Mouse (Mus musculus) olfactory bulb, adult 2 months (tissue): ENCODE data around the gene Sntn. TPM values are rescaled to one million over a fixed set of nuclear protein-coding genes. Genes with fewer than 3 reads are reported as not detected.

Experiments
- H3K27ac ChIP-seq: fragments of 200-500 bp; 2 replicates; pipeline ENCODE4 v1.5.1; 2012; ENCODE audit warnings: low read depth, low read length; ENCODE audit not compliant: insufficient read depth
- H3K4me1 ChIP-seq: fragments of 200-500 bp; 2 replicates; pipeline ENCODE4 v1.6.1; 2012; ENCODE audit warnings: low read length; ENCODE audit not compliant: control insufficient read depth, insufficient read depth
- H3K4me3 ChIP-seq: fragments of 200-500 bp; 2 replicates; pipeline ENCODE4 v1.5.1; 2012; ENCODE audit warnings: mild to moderate bottlenecking, low read depth, low read length, moderate library complexity; ENCODE audit not compliant: insufficient read depth
- CTCF ChIP-seq: fragments of 200-500 bp; IDR thresholded peaks from 2 replicates; pipeline ENCODE4 v1.5.1; 2012; ENCODE audit warnings: low read depth, mild to moderate bottlenecking, low read length, moderate library complexity; ENCODE audit not compliant: insufficient read depth
- POLR2A ChIP-seq: fragments of 200-500 bp; IDR thresholded peaks from 2 replicates; pipeline ENCODE4 v1.6.1; 2012; ENCODE audit warnings: mild to moderate bottlenecking, low read depth, low read length, moderate library complexity; ENCODE audit not compliant: insufficient read depth
- WGBS: fragments of 180-500 bp; shearing (Covaris S2); methylation state at CpG from one replicate; pipeline ENCODE4 v1.1.7; 2018; 5-methylcytosine and 5-hydroxymethylcytosine counted together
- polyA plus RNA-seq: library from polyadenylated mRNA; stranded (reverse); fragments of >200 nt; gene quantifications from 2 replicates; pipeline ENCODE4 v1.2.4, GENCODE M21; 2012; ENCODE audit warnings: low replicate concordance; ENCODE audit not compliant: missing spikeins, insufficient read depth, insufficient read length

Gene Sntn
- not detected in 2 replicates for polyA plus RNA-seq

DNA sequence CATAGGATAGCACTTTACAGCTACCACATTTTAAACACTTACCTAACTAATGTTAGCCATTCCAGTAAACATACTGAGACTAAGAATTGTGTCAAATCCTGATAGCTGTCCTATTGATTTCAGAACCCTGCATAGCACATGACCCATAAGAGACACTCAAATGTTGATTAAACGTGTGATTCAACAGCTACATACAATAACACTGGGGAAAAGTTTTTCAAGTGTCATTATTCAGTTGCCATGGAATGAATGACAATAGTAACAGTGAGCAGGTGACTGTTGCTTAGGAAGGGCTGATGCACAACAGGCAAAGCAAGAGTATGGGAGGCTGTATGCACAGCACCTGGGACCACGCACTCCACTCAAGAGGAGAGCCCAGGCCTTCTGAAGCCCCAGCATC lies at the start of gene Sntn:
TSS of gene Sntn (plus strand) at position 301 of the 400 bp plus-strand sequence.
- WGBS = 95% methylated on average over 2 of the region's 2 CpGs
- TF ChIP-seq CTCF = no peak
- TF ChIP-seq POLR2A = no peak
- Histone ChIP-seq H3K27ac (no peak within 1 kb of the TSS), H3K4me3 (no peak within 1 kb of the TSS), H3K4me1 (no peaks in the 10 kb centered on the region)

DNA sequence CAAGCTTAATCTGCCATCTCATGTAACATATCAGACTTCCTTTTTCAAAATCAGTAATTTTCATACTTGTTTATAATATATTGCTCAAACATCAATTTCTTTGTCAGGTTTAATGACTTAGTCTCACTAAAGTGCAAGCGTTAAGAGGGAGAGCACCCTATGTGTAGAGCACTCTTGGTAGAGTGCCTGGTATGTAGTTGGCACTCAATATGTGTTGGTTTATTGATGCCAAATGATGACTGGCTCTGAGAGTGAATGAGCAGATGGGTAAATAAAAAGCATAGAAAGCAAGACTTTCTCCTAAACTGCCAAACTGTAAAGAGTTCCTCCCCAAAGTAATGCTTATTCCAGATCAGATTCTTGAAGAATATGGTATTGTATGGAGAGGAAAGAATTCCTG lies 20.8 kb upstream of the Sntn start:
- Histone ChIP-seq H3K27ac (no peak overlapping the region), H3K4me3 (no peak overlapping the region), H3K4me1 (no peaks in the 10 kb centered on the region)
- TF ChIP-seq POLR2A = no peak
- no peak for TF ChIP-seq CTCF
- 86% methylated on average over 1 of the region's 1 CpGs for WGBS

DNA sequence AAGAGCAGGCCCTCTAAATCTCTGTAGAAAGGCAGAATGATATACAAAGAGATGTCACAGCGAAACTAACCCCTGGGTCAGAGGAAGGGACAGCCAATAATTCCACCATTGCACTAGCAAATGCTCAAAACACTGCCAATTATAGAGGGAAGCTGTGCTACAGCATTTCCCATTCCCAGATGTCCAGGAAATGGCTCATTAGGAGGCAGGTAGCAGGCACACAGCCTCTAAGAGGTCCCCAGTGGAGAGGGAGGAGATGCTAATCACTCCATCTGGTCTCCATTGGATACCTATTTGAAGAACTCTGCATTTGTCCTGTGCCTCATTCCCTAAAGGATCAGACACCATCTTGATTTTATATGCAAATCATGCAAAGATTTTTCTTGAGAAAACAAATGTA lies 19.6 kb upstream of the Sntn start:
- no peak for TF ChIP-seq CTCF
- no peak for TF ChIP-seq POLR2A
- Histone ChIP-seq H3K4me3 (no peak overlapping the region), H3K4me1 (no peaks in the 10 kb centered on the region), H3K27ac (no peak overlapping the region)
- WGBS = 84% methylated on average over 1 of the region's 1 CpGs

DNA sequence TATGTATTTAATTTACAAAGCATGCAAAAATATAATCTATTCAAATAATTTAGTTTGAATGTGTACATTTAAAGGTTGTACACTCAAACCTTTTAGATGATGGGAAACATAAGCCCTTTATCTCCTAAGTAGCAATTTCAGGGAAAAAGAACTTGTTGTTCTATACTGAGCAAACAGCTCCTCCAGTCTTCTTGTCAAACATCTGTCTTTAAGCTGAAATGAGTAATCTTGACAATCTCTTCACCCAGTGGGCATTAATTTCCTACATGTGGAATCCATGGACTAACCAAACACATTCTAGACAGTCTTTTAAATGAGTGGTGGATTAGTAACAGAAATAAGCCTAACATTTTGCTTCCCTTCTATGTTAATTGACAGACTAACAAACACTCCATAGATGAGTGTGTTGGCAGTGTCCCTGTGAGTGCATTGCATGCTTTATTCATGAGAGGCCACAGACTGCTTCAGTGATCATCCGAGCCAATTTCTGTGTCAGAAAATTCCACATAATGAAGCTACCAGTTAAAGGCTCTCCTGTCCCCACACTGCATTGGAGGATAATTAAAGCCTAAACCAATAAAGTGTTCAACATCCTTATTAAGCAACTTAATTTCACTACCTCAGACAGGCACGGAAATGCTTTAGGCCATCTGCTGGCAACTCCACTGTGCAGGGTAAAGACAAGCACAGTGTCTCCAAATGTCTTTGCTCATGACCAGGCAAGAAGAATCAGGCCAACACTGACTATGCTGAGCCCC lies 19.0 kb upstream of the Sntn start:
- Histone ChIP-seq H3K4me3 (no peak overlapping the region), H3K27ac (no peak overlapping the region), H3K4me1 (no peaks in the 10 kb centered on the region)
- 8% methylated on average over 2 of the region's 2 CpGs for WGBS
- TF ChIP-seq CTCF (no peak), POLR2A (no peak)

DNA sequence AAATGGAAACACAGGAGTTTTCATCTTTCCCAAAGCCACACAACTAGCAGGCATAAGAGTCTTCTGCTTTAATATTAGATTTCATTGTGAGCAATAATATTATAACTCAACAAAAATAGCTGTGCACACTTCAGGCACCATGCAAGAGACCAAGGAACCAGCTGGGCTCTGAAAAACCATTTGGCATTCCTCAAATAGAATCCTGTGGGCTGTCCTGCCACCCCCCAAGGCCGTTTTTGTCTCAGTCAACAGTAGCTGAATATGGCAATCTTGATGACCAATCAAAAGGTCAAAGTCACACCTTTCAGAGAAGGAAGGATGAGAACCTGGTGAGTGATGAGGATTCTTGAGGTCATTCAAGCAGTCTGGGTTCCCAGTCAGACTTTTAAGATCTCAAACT lies 16.0 kb downstream of the Sntn start:
- Histone ChIP-seq H3K4me1 (no peaks in the 10 kb centered on the region), H3K4me3 (no peak overlapping the region), H3K27ac (no peak overlapping the region)
- WGBS = 65% methylated on average over 1 of the region's 1 CpGs
- TF ChIP-seq POLR2A = no peak
- no peak for TF ChIP-seq CTCF

DNA sequence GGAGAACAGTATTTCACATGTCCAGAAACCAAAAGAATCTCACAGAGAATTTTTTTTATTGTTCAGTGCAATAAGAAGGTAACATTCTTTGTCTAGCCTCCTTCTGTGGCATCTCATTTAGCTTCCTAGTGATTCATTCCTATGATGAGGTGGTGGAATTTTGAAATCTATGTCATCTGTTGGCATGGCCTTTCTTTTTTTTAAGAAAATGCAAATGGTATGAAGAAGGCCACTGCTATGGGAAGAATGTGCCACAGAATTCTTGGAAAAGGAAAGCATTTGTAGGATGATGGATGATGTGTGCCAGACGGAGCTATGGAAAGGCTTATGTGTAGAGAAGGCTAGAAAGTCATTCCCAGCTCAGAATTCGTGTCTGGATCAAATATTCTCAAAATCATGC lies 19.8 kb downstream of the Sntn start:
- Histone ChIP-seq H3K4me3 (no peak overlapping the region), H3K27ac (no peak overlapping the region), H3K4me1 (no peaks in the 10 kb centered on the region)
- TF ChIP-seq CTCF = no peak
- WGBS = 77% methylated on average over 2 of the region's 2 CpGs

DNA sequence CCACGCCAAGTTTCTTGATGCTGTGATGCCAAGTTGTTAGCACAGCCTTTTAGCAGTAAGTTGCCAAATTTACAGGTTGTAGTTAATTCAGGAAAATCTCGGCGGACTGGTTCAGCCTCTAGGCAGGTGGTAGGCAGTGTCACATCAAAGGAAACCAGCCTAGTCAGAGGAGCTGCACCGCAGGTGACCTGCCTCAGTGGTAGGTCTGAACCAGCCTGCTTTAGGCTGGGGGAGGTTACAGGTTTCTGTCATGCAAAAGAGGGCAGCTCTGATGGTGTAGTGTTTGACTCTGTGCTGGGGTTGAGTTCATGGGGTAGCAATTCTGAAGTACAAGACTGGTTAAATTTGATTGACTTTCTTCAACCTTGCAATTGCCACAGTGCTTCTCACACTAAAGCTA lies 61.6 kb downstream of the Sntn start:
- TF ChIP-seq CTCF (no peak), POLR2A (no peak)
- Histone ChIP-seq H3K27ac (no peak overlapping the region), H3K4me3 (no peak overlapping the region), H3K4me1 (no peaks in the 10 kb centered on the region)
- 50% methylated on average over 4 of the region's 4 CpGs for WGBS

Other genes with a start within 250 kb of the Sntn start
- not detected in 2 replicates for gene Gm281, start 243.6 kb downstream of the Sntn start, polyA plus RNA-seq